Mouse (Mus musculus): ENCODE data around the gene Armc3.

- no peak for TF ChIP-seq CTCF (IDR thresholded peaks at IDR 0.05; ENCODE audit: insufficient read depth, low read length)
- no peak for TF ChIP-seq POLR2A (IDR thresholded peaks at IDR 0.05; ENCODE audit: borderline replicate concordance, extremely low read depth, low read depth, low read length)
Measured at GRCm38 (mm10) chr2:19176827-19177236, 22.3 kb upstream of the Armc3 start.
